Mouse (Mus musculus) c-Kit-positive CD71-negative TER-119-negative erythroid progenitor cells, embryonic 14.5 days (primary cell): ENCODE data around the gene Gmpr.
"Not testable (repeated sequence)": the region's sequence is repeated elsewhere in the genome, so short reads cannot be mapped to it uniquely, and the experiment has no call there.

Experiments
- DNase-seq: peaks from one replicate; pipeline ENCODE4 v3.0.0-alpha.2; 2013; ENCODE audit warnings: low read depth

Gmpr gene

GRCm38 (mm10) chr13:45507274-45508229 is at the start of gene Gmpr:
Gmpr (plus strand) TSS chr13:45507444.
- peak; percentile 69 for DNase-seq

GRCm38 (mm10) chr13:45457459-45457858 is 49.8 kb upstream of the Gmpr start:
- no peak for DNase-seq

- no peak for DNase-seq
These were observed 47.1 kb upstream of the Gmpr start for GRCm38 (mm10) chr13:45460177-45460576.

GRCm38 (mm10) chr13:45461370-45461958 is 45.8 kb upstream of the Gmpr start:
- DNase-seq: no peak

- no peak for DNase-seq
These were observed 41.6 kb upstream of the Gmpr start for GRCm38 (mm10) chr13:45465616-45466015.

GRCm38 (mm10) chr13:45466031-45466519 is 41.2 kb upstream of the Gmpr start:
- no peak for DNase-seq

GRCm38 (mm10) chr13:45468751-45469150 is 38.5 kb upstream of the Gmpr start:
- DNase-seq: no peak

- no peak for DNase-seq
These were observed 37.6 kb upstream of the Gmpr start for GRCm38 (mm10) chr13:45469481-45470301.

- no peak for DNase-seq
These were observed 33.9 kb upstream of the Gmpr start for GRCm38 (mm10) chr13:45473311-45473710.

GRCm38 (mm10) chr13:45475297-45475696 is 31.9 kb upstream of the Gmpr start:
- DNase-seq: no peak

- DNase-seq: peak; percentile 64
These were observed 30.1 kb upstream of the Gmpr start for GRCm38 (mm10) chr13:45477183-45477582.

- no peak for DNase-seq
These were observed 27.3 kb upstream of the Gmpr start for GRCm38 (mm10) chr13:45479951-45480350.

GRCm38 (mm10) chr13:45483215-45483614 is 24.0 kb upstream of the Gmpr start:
- no peak for DNase-seq

GRCm38 (mm10) chr13:45483949-45484348 is 23.3 kb upstream of the Gmpr start:
- not testable (repeated sequence) for DNase-seq

GRCm38 (mm10) chr13:45485602-45486001 is 21.6 kb upstream of the Gmpr start:
- DNase-seq: no peak

GRCm38 (mm10) chr13:45486598-45486997 is 20.6 kb upstream of the Gmpr start:
- no peak for DNase-seq

- no peak for DNase-seq
These were observed 15.1 kb upstream of the Gmpr start for GRCm38 (mm10) chr13:45491991-45492732.

GRCm38 (mm10) chr13:45493846-45494245 is 13.4 kb upstream of the Gmpr start:
- no peak for DNase-seq

- no peak for DNase-seq
These were observed 8.6 kb upstream of the Gmpr start for GRCm38 (mm10) chr13:45498623-45499022.

- DNase-seq: no peak
These were observed 7.9 kb upstream of the Gmpr start for GRCm38 (mm10) chr13:45499391-45499790.

GRCm38 (mm10) chr13:45499906-45500305 is 7.3 kb upstream of the Gmpr start:
- no peak for DNase-seq

- DNase-seq: no peak
These were observed 4.5 kb upstream of the Gmpr start for GRCm38 (mm10) chr13:45502791-45503190.
